Mouse (Mus musculus): ENCODE data around the gene Fbxw5. TPM values are rescaled to one million over a fixed set of nuclear protein-coding genes. Genes with fewer than 3 reads are reported as not detected.

Gene Fbxw5
- polyA plus RNA-seq (2015; fragmentation: Nextera tagmentation; extraction: Ambion mirVana), result 64.4 and 71.4 TPM in 2 replicates

DNA sequence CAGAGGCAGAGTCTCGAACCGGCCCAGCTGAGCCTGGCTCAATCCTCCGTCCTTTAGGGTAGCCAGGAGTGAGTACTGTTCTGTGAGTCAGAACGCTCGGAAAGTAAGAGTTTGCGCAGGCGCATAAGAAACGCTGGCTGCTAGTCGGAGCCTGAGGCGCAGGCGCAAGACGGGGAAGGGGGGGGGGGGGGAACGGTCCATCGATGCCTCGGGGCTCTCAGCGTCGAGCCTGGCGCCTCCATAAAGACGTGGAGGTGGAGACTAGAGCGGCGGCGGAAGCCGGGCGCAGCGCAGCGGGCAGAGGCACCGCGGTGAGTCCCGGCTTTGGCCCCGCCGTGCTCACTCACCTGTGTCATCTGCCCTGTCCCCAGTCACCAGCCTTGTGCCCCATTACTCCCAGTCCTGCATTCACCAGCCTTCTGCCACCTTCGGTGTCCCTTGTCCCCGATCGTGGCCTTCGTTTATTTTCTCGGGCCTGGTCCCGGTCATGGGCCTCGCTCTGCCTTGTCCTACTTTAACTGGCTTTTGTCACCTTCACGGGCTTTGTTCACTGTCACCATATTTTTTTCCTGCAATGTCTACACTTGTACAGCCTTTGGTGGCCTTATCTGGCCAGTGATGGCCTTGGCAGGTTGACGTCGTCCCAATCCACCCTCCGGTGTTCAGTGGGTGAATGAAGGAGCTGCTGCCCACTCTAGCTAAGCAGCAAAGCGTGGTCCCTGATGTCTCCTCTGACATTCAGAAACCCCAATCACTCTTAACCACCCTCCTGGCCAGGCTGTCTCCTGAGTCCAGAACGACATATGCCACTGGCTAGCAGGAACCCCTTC lies at the start of gene Fbxw5:
Gene Fbxw5, plus strand, starts transcription at position 175 of the 830 bp plus-strand sequence.
- Histone ChIP-seq H3K4me3 (replicated peaks) (peak within 1 kb of the TSS; percentile 75), H3K27me3 (replicated peaks) (no peaks in the 10 kb centered on the region)
- WGBS, result under 1% methylated on average over 35 of the region's 44 CpGs

GRCm38 (mm10) chr2:25450853-25451647 lies 49.5 kb upstream of the Fbxw5 start:
- no peaks in the 10 kb centered on the region for H3K36me3 ChIP-seq
- ATAC-seq (ENCODE audit: insufficient read depth, low FRiP score, low read depth), result no peak
- no peak overlapping the region for H3K4me2 ChIP-seq
- no peaks in the 10 kb centered on the region for H3K9me3 ChIP-seq
- H3K4me1 ChIP-seq, result no peaks in the 10 kb centered on the region
- 81% methylated on average over 8 of the region's 8 CpGs for WGBS
- no peak overlapping the region for H3K27ac ChIP-seq
- H3K27me3 ChIP-seq (replicated peaks), result no peaks in the 10 kb centered on the region
- no peak overlapping the region for H3K4me3 ChIP-seq (replicated peaks)
- H3K9ac ChIP-seq, result no peak overlapping the region

More for the DNA sequence above, at the start of gene Fbxw5:
- peak; percentile 85 for ATAC-seq (ENCODE audit: insufficient read depth, low FRiP score, low read depth)
- Histone ChIP-seq H3K4me2 (peak within 1 kb of the TSS; percentile 91), H3K9me3 (no peaks in the 10 kb centered on the region), H3K4me1 (peaks cover 22% of the 10 kb centered on the region), H3K9ac (peak within 1 kb of the TSS; percentile 85), H3K36me3 (peaks cover 21% of the 10 kb centered on the region), H3K27ac (peak within 1 kb of the TSS; percentile 64)

DNA sequence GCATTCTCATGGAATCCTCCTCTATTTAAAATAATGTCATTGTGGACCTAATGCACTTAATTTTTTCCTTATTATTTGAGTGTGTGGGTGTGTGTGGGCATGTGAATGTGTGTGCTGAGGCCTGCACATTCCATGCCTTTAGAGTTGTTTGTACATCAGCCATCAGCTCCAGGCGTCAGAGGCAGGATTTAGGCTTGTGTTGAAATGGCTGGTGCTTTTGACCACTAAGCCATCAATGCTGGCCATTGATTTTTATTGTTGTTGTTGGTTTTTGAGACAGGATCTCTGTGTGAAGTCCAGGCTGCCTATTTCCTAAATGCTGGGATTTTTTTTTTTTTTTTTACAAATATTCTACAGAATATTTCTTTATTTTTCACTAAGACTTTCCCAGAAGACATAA lies 47.6 kb upstream of the Fbxw5 start:
- Histone ChIP-seq H3K4me2 (no peak overlapping the region), H3K4me3 (replicated peaks) (no peak overlapping the region), H3K27ac (no peak overlapping the region), H3K4me1 (no peaks in the 10 kb centered on the region), H3K9ac (no peak overlapping the region), H3K36me3 (no peaks in the 10 kb centered on the region), H3K9me3 (no peaks in the 10 kb centered on the region), H3K27me3 (replicated peaks) (no peaks in the 10 kb centered on the region)
- 52% methylated on average over 1 of the region's 1 CpGs for WGBS
- ATAC-seq (ENCODE audit: insufficient read depth, low FRiP score, low read depth), result no peak

GRCm38 (mm10) chr2:25456205-25456953 lies 44.2 kb upstream of the Fbxw5 start, which contains the start of gene Clic3:
Gene Clic3, plus strand, starts transcription at chr2:25456838.
- WGBS, result 51% methylated on average over 14 of the region's 14 CpGs
- H3K4me3 ChIP-seq (replicated peaks), result 0 out of 2 replicates have a peak within 1 kb of the TSS, but pooled peaks have one; percentile 9

GRCm38 (mm10) chr2:25457022-25457896 lies 43.3 kb upstream of the Fbxw5 start:
- no peak for ATAC-seq (ENCODE audit: insufficient read depth, low FRiP score, low read depth)
- Histone ChIP-seq H3K27ac (peak overlapping the region; percentile 35; the same call in 1 of the 2 replicates), H3K4me1 (peaks cover 27% of the 10 kb centered on the region), H3K27me3 (replicated peaks) (no peaks in the 10 kb centered on the region), H3K4me2 (peak overlapping the region; percentile 16; the same call in 1 of the 2 replicates), H3K9me3 (no peaks in the 10 kb centered on the region), H3K4me3 (replicated peaks) (0 out of 2 replicates have a peak overlapping the region, but pooled peaks have one; percentile 9), H3K36me3 (no peaks in the 10 kb centered on the region), H3K9ac (no peak overlapping the region)
- WGBS, result 87% methylated on average over 9 of the region's 9 CpGs

More at GRCm38 (mm10) chr2:25456205-25456953, 44.2 kb upstream of the Fbxw5 start, which contains the start of gene Clic3:
- H3K27ac ChIP-seq, result peak within 1 kb of the TSS; percentile 35; the same call in 1 of the 2 replicates
- no peaks in the 10 kb centered on the region for H3K27me3 ChIP-seq (replicated peaks)
- no peak within 1 kb of the TSS for H3K9ac ChIP-seq
- H3K36me3 ChIP-seq, result no peaks in the 10 kb centered on the region
- no peaks in the 10 kb centered on the region for H3K9me3 ChIP-seq
- peaks cover 25% of the 10 kb centered on the region for H3K4me1 ChIP-seq
- ATAC-seq (ENCODE audit: insufficient read depth, low FRiP score, low read depth), result 0 out of 2 replicates have a peak, but pooled peaks have one; percentile 29
- peak within 1 kb of the TSS; percentile 19; the same call in 1 of the 2 replicates for H3K4me2 ChIP-seq

GRCm38 (mm10) chr2:25458911-25459310 lies 41.6 kb upstream of the Fbxw5 start:
- H3K36me3 ChIP-seq, result no peaks in the 10 kb centered on the region
- ATAC-seq (ENCODE audit: insufficient read depth, low FRiP score, low read depth), result peak; percentile 37
- H3K4me3 ChIP-seq (replicated peaks), result no peak overlapping the region
- no peaks in the 10 kb centered on the region for H3K27me3 ChIP-seq (replicated peaks)
- H3K9ac ChIP-seq, result no peak overlapping the region
- H3K4me2 ChIP-seq, result peak overlapping the region; percentile 91; the same call in 1 of the 2 replicates
- no peaks in the 10 kb centered on the region for H3K9me3 ChIP-seq
- 56% methylated on average over 5 of the region's 5 CpGs for WGBS
- H3K27ac ChIP-seq, result peak overlapping the region; percentile 53
- H3K4me1 ChIP-seq, result peaks cover 27% of the 10 kb centered on the region

DNA sequence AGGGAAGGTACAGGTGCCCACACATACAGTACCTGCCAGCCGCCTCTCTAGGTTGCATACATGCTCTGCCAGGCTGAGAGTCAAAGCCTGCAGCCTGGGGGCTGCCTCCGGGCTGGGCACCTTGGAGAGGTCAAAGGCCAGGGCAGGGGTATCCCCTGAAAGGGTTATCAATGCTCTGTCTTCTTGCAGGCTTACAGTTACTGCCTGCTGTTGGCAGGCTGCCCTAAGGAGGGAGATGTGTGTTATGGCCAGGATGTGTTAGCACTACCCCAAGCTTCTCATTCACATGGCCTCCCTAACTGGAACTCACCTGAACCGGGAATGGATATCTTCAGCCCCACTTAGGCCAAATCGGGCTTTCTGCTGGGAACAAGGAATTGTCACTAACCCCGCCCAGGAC lies 40.4 kb upstream of the Fbxw5 start:
- WGBS, result 30% methylated on average over 5 of the region's 5 CpGs
- Histone ChIP-seq H3K36me3 (no peaks in the 10 kb centered on the region), H3K9ac (peak overlapping the region; percentile 73), H3K4me2 (peak overlapping the region; percentile 91), H3K27me3 (replicated peaks) (no peaks in the 10 kb centered on the region), H3K27ac (peak overlapping the region; percentile 94), H3K4me3 (replicated peaks) (peak overlapping the region; percentile 76), H3K9me3 (no peaks in the 10 kb centered on the region), H3K4me1 (peaks cover 27% of the 10 kb centered on the region)
- ATAC-seq (ENCODE audit: insufficient read depth, low FRiP score, low read depth), result no peak

DNA sequence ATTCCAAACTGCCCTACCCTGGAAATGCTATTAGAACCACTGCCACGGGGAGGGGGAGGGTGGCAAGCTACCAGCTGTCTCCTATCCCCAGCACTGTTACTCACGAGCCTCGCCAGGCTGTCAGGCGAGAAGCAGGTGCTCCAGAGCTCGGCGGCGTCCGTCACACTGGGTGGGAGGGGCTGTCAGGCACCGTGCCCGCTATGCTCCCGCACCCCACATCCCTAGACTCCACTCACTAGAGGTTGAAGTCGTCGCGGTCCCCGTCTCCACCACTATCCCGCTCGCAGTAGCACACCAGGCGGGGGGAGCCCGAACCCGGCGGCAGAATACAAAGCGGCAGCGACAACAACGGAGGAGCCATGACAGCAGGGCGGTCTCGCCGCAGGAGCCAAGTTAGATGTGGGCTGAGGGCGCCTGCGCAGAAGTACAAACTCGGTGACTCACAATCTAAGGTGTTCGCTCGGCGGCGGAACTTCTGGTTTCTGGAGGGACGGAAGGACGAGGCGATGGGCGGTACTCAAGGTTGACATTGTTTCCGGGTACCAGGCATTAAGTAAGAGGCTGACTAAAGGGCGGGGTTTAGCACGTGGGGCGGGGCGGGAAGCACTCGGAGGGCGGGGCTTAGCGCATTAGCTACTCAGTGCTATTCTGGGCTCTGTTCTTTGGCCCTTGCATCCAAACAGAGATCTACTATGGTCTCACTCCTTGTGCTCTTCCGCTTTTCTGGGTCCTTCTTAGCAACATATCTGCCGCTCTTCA lies 39.8 kb upstream of the Fbxw5 start, which contains the start of gene Paxx:
Gene Paxx, minus strand, starts transcription at position 544 of the 759 bp plus-strand sequence.
- Histone ChIP-seq H3K4me3 (replicated peaks) (peak within 1 kb of the TSS; percentile 76), H3K9me3 (no peaks in the 10 kb centered on the region), H3K27ac (peak within 1 kb of the TSS; percentile 94), H3K36me3 (no peaks in the 10 kb centered on the region), H3K9ac (peak within 1 kb of the TSS; percentile 73), H3K4me2 (peak within 1 kb of the TSS; percentile 91), H3K27me3 (replicated peaks) (no peaks in the 10 kb centered on the region), H3K4me1 (peaks cover 27% of the 10 kb centered on the region)
- peak; percentile 87 for ATAC-seq (ENCODE audit: insufficient read depth, low FRiP score, low read depth)
- under 1% methylated on average over 48 of the region's 48 CpGs for WGBS

DNA sequence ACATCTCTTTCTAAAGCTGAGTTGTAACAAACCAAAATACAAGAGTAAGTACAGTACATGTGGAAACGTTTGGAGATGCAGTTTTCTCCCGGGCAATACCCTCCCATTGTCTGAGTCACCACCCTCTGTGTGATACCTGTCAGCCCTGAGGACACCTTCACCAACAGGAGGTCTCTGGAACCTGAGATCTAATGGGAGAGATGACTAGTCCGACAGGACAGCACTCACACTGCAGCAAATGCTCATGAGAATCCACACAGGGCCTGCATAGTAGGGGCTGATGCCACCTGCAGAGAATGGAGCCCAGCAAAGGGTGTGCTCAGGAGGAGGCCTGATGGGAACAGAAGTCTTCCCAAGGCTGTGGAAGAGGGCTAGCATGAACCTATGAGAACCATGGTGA lies 39.1 kb upstream of the Fbxw5 start:
- WGBS, result 22% methylated on average over 3 of the region's 3 CpGs
- no peak for ATAC-seq (ENCODE audit: insufficient read depth, low FRiP score, low read depth)
- Histone ChIP-seq H3K9me3 (no peaks in the 10 kb centered on the region), H3K9ac (no peak overlapping the region), H3K4me2 (peak overlapping the region; percentile 91), H3K4me3 (replicated peaks) (peak overlapping the region; percentile 76), H3K27ac (peak overlapping the region; percentile 67), H3K36me3 (no peaks in the 10 kb centered on the region), H3K4me1 (peaks cover 27% of the 10 kb centered on the region), H3K27me3 (replicated peaks) (no peaks in the 10 kb centered on the region)

DNA sequence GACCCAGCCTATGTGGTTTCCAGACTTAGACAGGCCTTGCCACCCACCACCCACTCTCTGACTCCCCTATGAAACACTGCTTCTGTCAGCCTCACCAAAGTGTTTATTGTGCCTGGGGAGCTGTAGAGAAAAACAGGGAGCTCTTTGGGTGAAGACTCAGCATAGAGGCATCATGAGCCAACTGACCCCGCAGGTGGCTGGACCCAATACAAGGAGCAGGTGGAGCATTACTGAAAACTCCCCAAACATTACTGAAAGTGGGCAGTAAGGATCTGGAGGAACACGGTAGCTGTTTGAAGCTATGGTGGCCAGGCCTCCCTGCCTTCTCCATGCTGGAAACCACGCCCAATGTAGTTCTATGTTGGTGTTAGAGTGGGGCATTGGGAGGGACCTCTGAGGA lies 36.9 kb upstream of the Fbxw5 start:
- Histone ChIP-seq H3K4me1 (peaks cover 22% of the 10 kb centered on the region), H3K36me3 (no peaks in the 10 kb centered on the region), H3K27ac (no peak overlapping the region), H3K9me3 (no peaks in the 10 kb centered on the region), H3K9ac (no peak overlapping the region), H3K4me3 (replicated peaks) (no peak overlapping the region), H3K27me3 (replicated peaks) (no peaks in the 10 kb centered on the region), H3K4me2 (no peak overlapping the region)
- WGBS, result 76% methylated on average over 3 of the region's 3 CpGs
- ATAC-seq (ENCODE audit: insufficient read depth, low FRiP score, low read depth), result no peak

Measured in stomach, embryonic 15.5 days (tissue).